Mouse (Mus musculus) limb, embryonic 15.5 days (tissue): Measurements from ENCODE around the gene Fam155a. TPM values are rescaled to one million over a fixed set of nuclear protein-coding genes. Genes with fewer than 3 reads are reported as not detected.
"Not testable (repeated sequence)": the region's sequence is repeated elsewhere in the genome, so short reads cannot be mapped to it uniquely, and the experiment has no call there.

Experiments
- ATAC-seq: fragments of 200-750 bp; cut with Nextera tagmentation; 2 replicates; pipeline ENCODE4 v1.8.0; 2017; ENCODE audit warnings: low read depth, moderate TSS enrichment; ENCODE audit not compliant: insufficient number of reproducible peaks, low FRiP score, low TSS enrichment
- H3K27ac ChIP-seq: fragments of 300-500 bp; sonication (generic); 2 replicates; pipeline ENCODE4 v1.5.1; 2015; ENCODE audit warnings: moderate library complexity, mild to moderate bottlenecking, inconsistent platforms
- H3K27me3 ChIP-seq: fragments of 300-500 bp; sonication (generic); 2 replicates; pipeline ENCODE4 v1.6.1; 2015; ENCODE audit warnings: inconsistent platforms
- H3K36me3 ChIP-seq: fragments of 300-500 bp; sonication (generic); 2 replicates; pipeline ENCODE4 v1.6.1; 2015; ENCODE audit warnings: inconsistent platforms
- H3K4me1 ChIP-seq: fragments of 300-500 bp; sonication (generic); 2 replicates; pipeline ENCODE4 v1.6.1; 2015; ENCODE audit warnings: inconsistent platforms
- H3K4me2 ChIP-seq: fragments of 300-500 bp; sonication (generic); 2 replicates; pipeline ENCODE4 v1.6.1; 2015; ENCODE audit warnings: mild to moderate bottlenecking, inconsistent platforms
- H3K4me3 ChIP-seq: fragments of 300-500 bp; sonication (generic); 2 replicates; pipeline ENCODE4 v1.5.1; 2015; ENCODE audit warnings: mild to moderate bottlenecking, inconsistent platforms
- H3K9ac ChIP-seq: fragments of 300-500 bp; sonication (generic); 2 replicates; pipeline ENCODE4 v1.6.1; 2015; ENCODE audit warnings: inconsistent platforms
- H3K9me3 ChIP-seq: fragments of 300-500 bp; sonication (generic); 2 replicates; pipeline ENCODE4 v1.6.1; 2016; ENCODE audit warnings: inconsistent platforms
- WGBS: fragments of 180-500 bp; shearing (Covaris S2); methylation state at CpG from one replicate; pipeline ENCODE4 v1.1.7; 2015; 5-methylcytosine and 5-hydroxymethylcytosine counted together
- polyA plus RNA-seq: library from polyadenylated mRNA; unstranded; fragments of >200 nt; fragmentation: Nextera tagmentation; extraction: Ambion mirVana; gene quantifications from 2 replicates; pipeline ENCODE4 v1.2.1, GENCODE M21; 2015

Gene Fam155a
- polyA plus RNA-seq, 1 experiment from 2014 or later, result 1.3 TPM

GRCm38 (mm10) chr8:9776818-9777217, 5.9 kb upstream of the Fam155a start:
- whole genome bisulfite sequencing, result 79% methylated on average over 10 of the region's 10 CpGs
- Histone ChIP-seq H3K27me3 (peaks cover 30% of the 10 kb centered on the region), H3K4me2 (no peak overlapping the region), H3K36me3 (no peaks in the 10 kb centered on the region), H3K4me1 (peaks cover 1% of the 10 kb centered on the region), H3K27ac (no peak overlapping the region), H3K9me3 (no peaks in the 10 kb centered on the region), H3K4me3 (no peak overlapping the region), H3K9ac (no peak overlapping the region)
- no peak for ATAC-seq

- H3K4me1 ChIP-seq, result peaks cover 20% of the 10 kb centered on the region
- WGBS, result 2% methylated on average over 6 of the region's 6 CpGs
- no peak for ATAC-seq
- no peak overlapping the region for H3K27ac ChIP-seq
- H3K4me3 ChIP-seq, result peak overlapping the region; percentile 46
- H3K9ac ChIP-seq, result no peak overlapping the region
- H3K9me3 ChIP-seq, result no peaks in the 10 kb centered on the region
- H3K36me3 ChIP-seq, result no peaks in the 10 kb centered on the region
- H3K4me2 ChIP-seq, result peak overlapping the region; percentile 82
- peaks cover 58% of the 10 kb centered on the region for H3K27me3 ChIP-seq
Observed at GRCm38 (mm10) chr8:9772519-9772840, 1.5 kb upstream of the Fam155a start.

DNA sequence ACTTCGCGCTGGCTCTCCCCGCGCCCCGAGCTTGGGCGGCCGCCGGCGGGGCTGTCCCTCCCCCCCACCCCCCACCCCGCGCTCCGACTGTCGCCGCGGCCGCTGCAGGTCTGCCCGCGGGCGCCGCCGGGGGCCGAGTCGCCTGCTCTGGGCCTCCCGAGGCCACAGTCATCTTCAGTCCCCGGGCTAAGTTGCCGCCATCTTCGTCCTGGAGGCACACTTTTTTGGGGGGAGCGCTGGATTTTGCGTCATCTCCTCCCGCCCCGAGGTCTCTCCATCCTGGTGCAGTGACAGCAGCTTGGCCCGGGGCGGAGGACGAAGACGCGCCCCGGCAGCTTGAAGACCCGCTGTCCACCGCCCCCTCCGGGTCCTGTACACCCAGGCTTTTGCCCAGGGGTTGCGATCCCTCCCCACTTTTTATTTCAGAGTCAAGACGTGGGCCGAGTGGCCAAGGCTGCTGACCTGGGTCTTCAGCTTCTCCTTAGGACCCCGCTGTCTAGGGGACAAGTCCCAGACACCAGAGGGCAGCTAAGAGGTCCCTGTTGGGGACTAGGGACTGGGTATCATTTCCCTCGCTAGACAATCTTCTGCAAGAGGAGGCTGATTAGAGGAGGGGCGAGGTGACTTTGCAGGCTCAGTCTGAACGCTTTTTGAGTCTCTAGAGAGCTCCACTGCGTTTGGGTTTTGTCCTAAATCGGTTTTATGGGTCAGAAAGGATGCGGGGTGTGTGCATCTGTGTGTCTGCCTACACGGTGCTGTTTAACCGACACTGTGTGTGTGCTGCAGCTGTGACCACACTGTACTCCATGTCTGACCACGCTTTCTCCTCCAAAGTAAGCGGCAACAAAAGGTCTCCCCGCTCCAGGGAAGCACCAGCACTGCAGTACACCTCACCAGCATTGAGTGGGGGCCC, 901 bp upstream of the Fam155a start:
- ATAC-seq, result no peak
- H3K4me2 ChIP-seq, result peak overlapping the region; percentile 82
- H3K9me3 ChIP-seq, result no peaks in the 10 kb centered on the region
- peak overlapping the region; percentile 46 for H3K4me3 ChIP-seq
- peaks cover 58% of the 10 kb centered on the region for H3K27me3 ChIP-seq
- H3K4me1 ChIP-seq, result peaks cover 20% of the 10 kb centered on the region
- 0 out of 2 replicates have a peak overlapping the region, but pooled peaks have one; percentile 10 for H3K9ac ChIP-seq
- no peak overlapping the region for H3K27ac ChIP-seq
- H3K36me3 ChIP-seq, result no peaks in the 10 kb centered on the region
- WGBS, result under 1% methylated on average over 50 of the region's 55 CpGs

- Histone ChIP-seq H3K27me3 (peaks cover 53% of the 10 kb centered on the region), H3K36me3 (no peaks in the 10 kb centered on the region), H3K4me2 (peak overlapping the region; percentile 82), H3K9ac (no peak overlapping the region), H3K9me3 (no peaks in the 10 kb centered on the region), H3K27ac (no peak overlapping the region), H3K4me1 (peaks cover 20% of the 10 kb centered on the region), H3K4me3 (peak overlapping the region; percentile 46)
- WGBS, result 1% methylated on average over 47 of the region's 48 CpGs
- no peak for ATAC-seq
Observed at GRCm38 (mm10) chr8:9770261-9770998, 531 bp downstream of the Fam155a start.

GRCm38 (mm10) chr8:9769061-9769460, 1.9 kb downstream of the Fam155a start:
- Histone ChIP-seq H3K27ac (no peak overlapping the region), H3K9me3 (no peaks in the 10 kb centered on the region), H3K36me3 (no peaks in the 10 kb centered on the region), H3K27me3 (peaks cover 46% of the 10 kb centered on the region), H3K9ac (no peak overlapping the region), H3K4me3 (no peak overlapping the region), H3K4me2 (no peak overlapping the region), H3K4me1 (peaks cover 20% of the 10 kb centered on the region)
- WGBS, result 28% methylated on average over 6 of the region's 6 CpGs
- no peak for ATAC-seq

DNA sequence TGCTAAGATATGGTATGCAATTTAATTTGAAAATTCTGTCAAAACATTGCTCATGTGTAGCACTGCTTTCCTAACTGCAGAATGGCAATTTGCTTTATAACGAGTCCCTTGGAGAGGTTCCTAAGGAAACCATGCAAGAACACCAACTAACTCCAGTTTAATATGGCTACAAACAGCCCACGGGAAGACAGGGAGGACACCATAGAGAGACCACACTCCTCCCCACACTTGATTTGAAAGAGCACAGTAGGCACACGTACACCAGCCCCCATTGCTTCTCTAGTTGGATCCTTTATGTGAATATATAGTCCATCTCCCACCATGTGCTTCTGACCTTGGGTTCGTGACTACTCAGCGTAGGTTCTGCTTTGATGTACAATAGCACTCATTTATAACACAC, 35.8 kb downstream of the Fam155a start:
- H3K27ac ChIP-seq, result no peak overlapping the region
- no peaks in the 10 kb centered on the region for H3K9me3 ChIP-seq
- no peak overlapping the region for H3K4me2 ChIP-seq
- no peak overlapping the region for H3K9ac ChIP-seq
- no peaks in the 10 kb centered on the region for H3K27me3 ChIP-seq
- no peak for ATAC-seq
- H3K4me1 ChIP-seq, result no peaks in the 10 kb centered on the region
- H3K36me3 ChIP-seq, result no peaks in the 10 kb centered on the region
- WGBS, result 65% methylated on average over 5 of the region's 5 CpGs
- H3K4me3 ChIP-seq, result no peak overlapping the region

GRCm38 (mm10) chr8:9709791-9710190, 61.2 kb downstream of the Fam155a start:
- 72% methylated on average over 4 of the region's 4 CpGs for WGBS
- H3K27me3 ChIP-seq, result no peaks in the 10 kb centered on the region
- no peaks in the 10 kb centered on the region for H3K4me1 ChIP-seq
- no peak overlapping the region for H3K27ac ChIP-seq
- H3K36me3 ChIP-seq, result no peaks in the 10 kb centered on the region
- no peak overlapping the region for H3K4me3 ChIP-seq
- no peak overlapping the region for H3K4me2 ChIP-seq
- H3K9me3 ChIP-seq, result no peaks in the 10 kb centered on the region
- ATAC-seq, result no peak
- H3K9ac ChIP-seq, result no peak overlapping the region

- Histone ChIP-seq H3K9ac (no peak overlapping the region), H3K4me3 (no peak overlapping the region), H3K9me3 (no peaks in the 10 kb centered on the region), H3K4me1 (no peaks in the 10 kb centered on the region), H3K27ac (no peak overlapping the region), H3K27me3 (no peaks in the 10 kb centered on the region), H3K4me2 (no peak overlapping the region), H3K36me3 (no peaks in the 10 kb centered on the region)
- ATAC-seq, result no peak
- WGBS, result 68% methylated on average over 8 of the region's 8 CpGs
Observed at GRCm38 (mm10) chr8:9707433-9707832, 63.5 kb downstream of the Fam155a start.

DNA sequence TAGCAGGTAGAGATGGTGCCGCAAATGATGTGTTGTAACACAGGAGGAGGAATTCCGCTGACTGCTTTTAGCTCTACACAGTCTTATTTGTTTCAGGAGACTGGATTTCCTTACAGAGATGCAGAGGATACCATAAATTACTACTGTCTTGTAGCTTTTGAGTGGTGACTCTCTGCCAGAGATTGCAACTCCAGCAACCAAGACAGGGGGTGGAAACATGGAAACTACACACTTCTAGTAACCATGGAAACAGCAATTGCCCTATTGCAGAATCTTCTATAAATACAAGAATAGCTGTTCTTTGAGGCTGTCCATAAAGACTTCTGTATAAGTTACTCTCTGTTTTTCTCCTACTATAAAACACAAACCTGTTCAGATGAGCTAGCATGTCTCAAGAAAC, 76.2 kb downstream of the Fam155a start:
- H3K9me3 ChIP-seq, result no peaks in the 10 kb centered on the region
- no peak overlapping the region for H3K4me3 ChIP-seq
- ATAC-seq, result no peak
- no peaks in the 10 kb centered on the region for H3K4me1 ChIP-seq
- WGBS, result 84% methylated on average over 2 of the region's 2 CpGs
- H3K27me3 ChIP-seq, result no peaks in the 10 kb centered on the region
- H3K4me2 ChIP-seq, result no peak overlapping the region
- no peak overlapping the region for H3K27ac ChIP-seq
- H3K9ac ChIP-seq, result no peak overlapping the region
- no peaks in the 10 kb centered on the region for H3K36me3 ChIP-seq

- WGBS, result 24% methylated on average over 5 of the region's 5 CpGs
- no peak for ATAC-seq
Observed at GRCm38 (mm10) chr8:9692370-9692769, 78.6 kb downstream of the Fam155a start.

GRCm38 (mm10) chr8:9660014-9660413, 110.9 kb downstream of the Fam155a start:
- not testable (repeated sequence) for H3K4me1 ChIP-seq, H3K36me3 ChIP-seq, H3K27me3 ChIP-seq, ATAC-seq, H3K9me3 ChIP-seq, H3K4me2 ChIP-seq, H3K27ac ChIP-seq, H3K4me3 ChIP-seq, H3K9ac ChIP-seq
- WGBS, result 86% methylated on average over 3 of the region's 3 CpGs

More at GRCm38 (mm10) chr8:9692370-9692769, 78.6 kb downstream of the Fam155a start:
- Histone ChIP-seq H3K9ac (no peak overlapping the region), H3K27me3 (no peaks in the 10 kb centered on the region), H3K4me1 (no peaks in the 10 kb centered on the region), H3K4me2 (no peak overlapping the region), H3K4me3 (no peak overlapping the region), H3K36me3 (no peaks in the 10 kb centered on the region), H3K9me3 (no peaks in the 10 kb centered on the region), H3K27ac (no peak overlapping the region)

- ATAC-seq, result no peak
- no peaks in the 10 kb centered on the region for H3K36me3 ChIP-seq
- no peak overlapping the region for H3K4me3 ChIP-seq
- no peak overlapping the region for H3K9ac ChIP-seq
- H3K9me3 ChIP-seq, result no peaks in the 10 kb centered on the region
- H3K4me1 ChIP-seq, result no peaks in the 10 kb centered on the region
- no peaks in the 10 kb centered on the region for H3K27me3 ChIP-seq
- H3K27ac ChIP-seq, result no peak overlapping the region
- no peak overlapping the region for H3K4me2 ChIP-seq
- 84% methylated on average over 2 of the region's 2 CpGs for WGBS
Observed at GRCm38 (mm10) chr8:9656901-9657300, 114.1 kb downstream of the Fam155a start.
